Mouse (Mus musculus) cortical plate, adult 2 months (tissue): ENCODE data around the gene Cuedc1. TPM values are rescaled to one million over a fixed set of nuclear protein-coding genes. Genes with fewer than 3 reads are reported as not detected.
A peak's percentile ranks its signal among the peaks of the same experiment; 100 is the strongest.

Experiments
- H3K27ac ChIP-seq: fragments of 200-500 bp; 2 replicates; pipeline ENCODE4 v1.5.1; 2012; ENCODE audit warnings: low read length, control low read depth, inconsistent platforms; ENCODE audit not compliant: insufficient read depth
- H3K4me1 ChIP-seq: fragments of 200-500 bp; 2 replicates; pipeline ENCODE4 v1.6.1; 2011; ENCODE audit warnings: low read length; ENCODE audit not compliant: control insufficient read depth, insufficient read depth
- H3K4me3 ChIP-seq: fragments of 200-500 bp; 2 replicates; pipeline ENCODE4 v1.5.1; 2011; ENCODE audit warnings: mild to moderate bottlenecking, low read length, control low read depth; ENCODE audit not compliant: insufficient read depth
- CTCF ChIP-seq: fragments of 200-500 bp; IDR thresholded peaks from 2 replicates; pipeline ENCODE4 v1.5.1; 2011; ENCODE audit warnings: mild to moderate bottlenecking, control low read depth, low read length; ENCODE audit not compliant: insufficient read depth; ENCODE audit errors: extremely low read depth
- POLR2A ChIP-seq: fragments of 200-500 bp; IDR thresholded peaks from 2 replicates; pipeline ENCODE4 v1.6.1; 2011; ENCODE audit warnings: mild to moderate bottlenecking, low read length, control low read depth; ENCODE audit not compliant: insufficient read depth; ENCODE audit errors: extremely low read depth
- polyA plus RNA-seq: library from polyadenylated mRNA; depleted of rRNA; stranded (reverse); fragments of >200 nt; gene quantifications from 2 replicates; pipeline ENCODE4 v1.2.3, GENCODE M21; 2012

Cuedc1 gene
- polyA plus RNA-seq, 1 experiment: 22.3 TPM

GRCm38 (mm10) chr11:88100170-88100569 lies 2.3 kb downstream of the Cuedc1 start:
- no peak overlapping the region for H3K27ac ChIP-seq
- no peaks in the 10 kb centered on the region for H3K4me1 ChIP-seq
- no peak for TF ChIP-seq CTCF
- TF ChIP-seq POLR2A: no peak
- peak overlapping the region; percentile 46; the same call in 1 of the 2 replicates for H3K4me3 ChIP-seq

DNA sequence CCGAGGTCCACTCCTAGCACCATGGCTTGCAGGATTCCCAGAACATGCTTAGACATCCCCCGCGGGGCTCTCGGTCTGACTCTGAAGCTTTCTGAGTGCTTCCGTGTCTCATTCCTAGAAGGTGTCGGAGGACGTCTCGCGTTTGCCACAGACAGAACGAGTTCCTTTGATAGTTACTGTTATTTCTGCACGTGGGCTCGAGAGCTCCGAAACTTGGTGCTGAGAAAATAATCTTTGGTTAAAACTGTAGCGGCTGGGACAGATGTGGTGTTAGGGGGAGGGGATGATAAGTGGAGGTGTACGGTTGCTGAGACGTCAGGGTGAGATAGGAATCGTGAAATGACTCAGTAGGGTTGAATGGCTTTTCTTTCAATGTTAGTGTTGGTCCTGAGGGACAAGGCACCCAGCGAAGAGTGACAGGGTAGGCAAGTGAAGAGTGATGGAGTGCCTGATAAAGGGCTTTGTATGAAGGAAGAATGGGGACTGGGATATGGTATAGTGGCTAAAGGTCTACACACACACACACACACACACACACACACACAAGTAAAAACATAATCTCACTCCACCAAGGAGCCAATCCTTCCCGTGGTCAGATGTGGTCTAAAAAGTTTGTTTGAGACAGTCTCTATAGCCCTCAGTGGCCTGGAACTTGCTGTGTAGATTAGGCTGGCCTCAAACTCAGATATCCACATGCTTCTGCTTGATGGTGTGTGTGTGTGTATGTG lies 5.5 kb downstream of the Cuedc1 start:
- H3K4me3 ChIP-seq: no peak overlapping the region
- H3K4me1 ChIP-seq: no peaks in the 10 kb centered on the region; the same call in 1 of the 2 replicates
- TF ChIP-seq CTCF (no peak), POLR2A (no peak)
- no peak overlapping the region for H3K27ac ChIP-seq

DNA sequence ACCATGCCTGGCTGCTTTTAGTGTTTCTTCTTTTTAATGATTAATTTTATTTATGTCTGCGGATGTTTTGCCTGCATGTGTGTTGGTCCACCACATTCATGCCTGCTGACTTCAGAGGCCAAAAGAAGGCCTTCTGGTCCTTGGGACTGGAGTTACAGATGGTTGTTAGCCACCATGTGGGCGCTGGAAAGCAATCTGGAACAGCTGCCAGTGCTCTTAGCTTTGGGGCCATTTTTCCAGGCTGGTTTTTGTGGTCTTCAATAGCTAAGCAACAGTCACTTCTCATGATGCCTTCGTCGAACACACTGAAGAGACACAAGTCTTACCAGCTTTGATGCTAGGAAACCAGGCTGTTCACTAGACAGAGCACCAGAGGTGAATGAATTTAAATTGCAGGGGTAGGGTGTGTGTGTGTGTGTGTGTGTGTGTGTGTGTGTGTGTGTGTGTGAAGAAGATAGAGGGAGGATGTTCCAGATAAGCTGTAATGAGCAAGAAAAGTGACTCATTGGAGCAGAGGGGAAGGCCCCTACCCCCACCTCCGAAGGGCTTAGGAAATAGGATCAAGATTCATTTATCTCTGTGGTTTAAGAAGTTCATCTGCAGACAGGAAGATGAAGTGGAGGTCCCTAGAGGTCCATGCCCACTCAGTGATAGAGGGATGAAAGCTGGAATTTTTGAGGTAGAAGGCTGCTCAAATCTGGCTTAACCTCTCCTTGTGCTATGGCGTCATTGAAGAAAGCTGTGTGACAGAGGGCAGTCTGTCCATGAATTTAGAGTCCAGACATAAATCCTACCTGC lies 7.8 kb downstream of the Cuedc1 start:
- Histone ChIP-seq H3K4me1 (no peaks in the 10 kb centered on the region; the same call in 1 of the 2 replicates), H3K4me3 (no peak overlapping the region), H3K27ac (no peak overlapping the region)
- TF ChIP-seq CTCF (no peak), POLR2A (no peak)

DNA sequence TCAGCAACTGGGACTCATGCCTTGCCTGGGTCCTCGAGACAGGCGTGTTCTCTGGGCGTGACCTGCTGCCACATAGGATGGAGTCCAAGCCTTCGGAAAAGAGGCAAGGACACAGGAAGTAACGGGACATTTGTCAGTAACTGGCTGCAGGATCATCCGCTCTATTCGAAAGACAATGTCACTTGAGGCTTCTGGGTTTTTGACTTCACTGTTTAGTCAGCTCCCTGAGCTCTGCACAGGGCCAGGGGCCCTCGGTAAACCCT lies 8.4 kb downstream of the Cuedc1 start:
- no peaks in the 10 kb centered on the region; the same call in 1 of the 2 replicates for H3K4me1 ChIP-seq
- no peak overlapping the region for H3K27ac ChIP-seq
- H3K4me3 ChIP-seq: no peak overlapping the region
- TF ChIP-seq POLR2A (no peak), CTCF (no peak)

DNA sequence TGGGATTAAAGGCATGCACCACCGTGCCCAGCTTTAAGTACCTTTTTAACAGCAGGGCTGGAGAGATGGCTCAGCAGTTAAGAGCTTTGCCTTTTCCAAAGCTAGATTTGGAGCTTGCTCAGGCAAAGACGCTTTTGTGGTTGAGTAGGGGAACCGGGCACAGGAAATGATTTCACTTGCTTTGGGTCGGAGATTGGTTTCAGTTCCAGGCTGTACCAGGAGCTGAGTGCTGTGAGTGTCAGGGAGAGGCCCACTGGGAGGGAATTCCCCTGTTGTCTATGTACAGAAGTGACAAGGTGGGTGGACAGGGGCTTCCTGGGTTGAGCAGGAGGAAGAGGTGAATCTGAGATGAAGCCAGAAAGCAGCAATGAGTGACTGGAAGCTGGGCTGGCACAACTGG lies 9.5 kb downstream of the Cuedc1 start:
- Histone ChIP-seq H3K4me3 (no peak overlapping the region), H3K4me1 (no peaks in the 10 kb centered on the region; the same call in 1 of the 2 replicates), H3K27ac (peak overlapping the region; percentile 44)
- no peak for TF ChIP-seq CTCF
- TF ChIP-seq POLR2A: no peak

DNA sequence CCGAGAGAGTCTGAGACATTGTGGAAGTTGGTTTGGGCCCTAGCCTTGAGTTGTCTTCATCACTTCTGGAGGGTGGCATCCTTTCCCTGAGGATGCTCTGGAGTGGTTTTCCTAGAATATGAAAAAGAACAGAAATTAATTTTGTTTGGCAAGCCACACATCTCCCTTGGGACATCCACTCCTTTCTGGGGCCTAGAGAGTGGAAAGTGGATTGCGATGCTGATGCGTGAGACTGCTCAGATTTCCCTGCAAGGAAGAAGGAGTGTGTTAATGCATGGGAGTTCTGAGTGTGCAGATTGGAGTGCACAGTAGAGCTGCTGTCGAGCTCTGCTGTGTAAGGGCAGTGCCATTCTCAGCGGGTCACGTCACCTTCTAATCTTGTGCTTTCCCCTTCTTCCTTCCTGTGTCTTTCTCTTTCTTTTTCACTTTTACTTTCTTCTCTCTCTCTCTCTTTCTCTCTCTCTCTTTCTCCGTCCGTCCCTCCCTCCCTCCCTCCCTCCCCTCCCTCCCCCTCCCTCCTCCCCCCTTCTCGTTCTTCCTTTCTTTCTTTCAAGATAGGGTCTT lies 12.3 kb downstream of the Cuedc1 start:
- H3K4me1 ChIP-seq: peaks cover 4% of the 10 kb centered on the region
- TF ChIP-seq CTCF (no peak), POLR2A (no peak)
- H3K27ac ChIP-seq: no peak overlapping the region
- no peak overlapping the region for H3K4me3 ChIP-seq

GRCm38 (mm10) chr11:88112078-88112477 lies 14.2 kb downstream of the Cuedc1 start:
- no peak for TF ChIP-seq POLR2A
- no peak for TF ChIP-seq CTCF
- Histone ChIP-seq H3K4me3 (no peak overlapping the region), H3K4me1 (peaks cover 4% of the 10 kb centered on the region), H3K27ac (no peak overlapping the region)

- TF ChIP-seq CTCF (no peak), POLR2A (no peak)
- no peak overlapping the region for H3K4me3 ChIP-seq
- H3K27ac ChIP-seq: no peak overlapping the region
- H3K4me1 ChIP-seq: peaks cover 4% of the 10 kb centered on the region
Measured at GRCm38 (mm10) chr11:88112677-88113333, 14.9 kb downstream of the Cuedc1 start.

GRCm38 (mm10) chr11:88113543-88114271 lies 15.8 kb downstream of the Cuedc1 start:
- TF ChIP-seq CTCF: no peak
- no peak for TF ChIP-seq POLR2A

More at GRCm38 (mm10) chr11:88113543-88114271, 15.8 kb downstream of the Cuedc1 start:
- Histone ChIP-seq H3K27ac (no peak overlapping the region), H3K4me3 (no peak overlapping the region), H3K4me1 (peaks cover 4% of the 10 kb centered on the region)
